Mouse (Mus musculus) cerebellum, postnatal 25 days (tissue): Measurements from ENCODE around the gene Pcnx3.

Experiments
- DNase-seq, 2 experiments: peaks; one replicate each; pipeline ENCODE4 v3.0.0; 2021; ENCODE audit warnings: mixed read lengths in 2 of 2

Gene Pcnx3

GRCm38 (mm10) chr19:5668372-5668771 is 20.3 kb downstream of the Pcnx3 start:
- no peak for DNase-seq

- DNase-seq: peak in 1 of 2 experiments; percentile 43
Observed at GRCm38 (mm10) chr19:5666386-5666785, 22.3 kb downstream of the Pcnx3 start.

- no peak for DNase-seq
Observed at GRCm38 (mm10) chr19:5665465-5665864, 23.2 kb downstream of the Pcnx3 start.

GRCm38 (mm10) chr19:5664669-5665257 is 23.9 kb downstream of the Pcnx3 start:
- DNase-seq: no peak

GRCm38 (mm10) chr19:5662981-5663913 is 25.5 kb downstream of the Pcnx3 start, which contains the start of gene Sipa1:
Gene Sipa1 (minus strand): TSS chr19:5663707.
- peak; percentile 66 to 78 for DNase-seq

- no peak for DNase-seq
Observed at GRCm38 (mm10) chr19:5662310-5662709, 26.4 kb downstream of the Pcnx3 start.

- no peak for DNase-seq
Observed at GRCm38 (mm10) chr19:5660942-5661751, 27.6 kb downstream of the Pcnx3 start.

- DNase-seq: no peak
Observed at GRCm38 (mm10) chr19:5654720-5655298, 33.9 kb downstream of the Pcnx3 start.

GRCm38 (mm10) chr19:5653969-5654719 is 34.6 kb downstream of the Pcnx3 start:
- no peak for DNase-seq

- DNase-seq: no peak
Observed at GRCm38 (mm10) chr19:5652570-5652969, 36.1 kb downstream of the Pcnx3 start.

- DNase-seq: peak in 1 of 2 experiments; percentile 1
Observed at GRCm38 (mm10) chr19:5651502-5652274, 37.0 kb downstream of the Pcnx3 start.

GRCm38 (mm10) chr19:5649298-5649741 is 39.4 kb downstream of the Pcnx3 start:
- no peak for DNase-seq

GRCm38 (mm10) chr19:5648401-5649297 is 40.1 kb downstream of the Pcnx3 start:
- DNase-seq: peak; percentile 70 to 77

- no peak for DNase-seq
Observed at GRCm38 (mm10) chr19:5647791-5648190, 40.9 kb downstream of the Pcnx3 start.

- DNase-seq: no peak
Observed at GRCm38 (mm10) chr19:5646731-5647330, 41.9 kb downstream of the Pcnx3 start.

GRCm38 (mm10) chr19:5645280-5645679 is 43.4 kb downstream of the Pcnx3 start:
- no peak for DNase-seq

- no peak for DNase-seq
Observed at GRCm38 (mm10) chr19:5641641-5642040, 47.1 kb downstream of the Pcnx3 start.

GRCm38 (mm10) chr19:5641021-5641420 is 47.7 kb downstream of the Pcnx3 start:
- DNase-seq: peak in 1 of 2 experiments; percentile 6

GRCm38 (mm10) chr19:5640339-5640738 is 48.4 kb downstream of the Pcnx3 start:
- DNase-seq: peak in 1 of 2 experiments; percentile 7
